Mouse (Mus musculus): Measurements from ENCODE around the gene Pfdn2. TPM values are rescaled to one million over a fixed set of nuclear protein-coding genes. Genes with fewer than 3 reads are reported as not detected.

The Pfdn2 gene
- total and polyA plus RNA-seq, 3 experiments, result 36.2 to 329 TPM; not detected in 1

- Histone ChIP-seq H3K27ac (ENCODE audit: control insufficient read depth, low read depth, low read length) (no peak overlapping the region), H3K4me1 (ENCODE audit: control insufficient read depth in 1 of 2, insufficient read depth in 2 of 2, low read length in 2 of 2) (no peaks in the 10 kb centered on the region), H3K36me3 (ENCODE audit: control insufficient read depth in 1 of 2, insufficient read depth in 2 of 2, low read length in 2 of 2) (peaks cover 2 to 5% of the 10 kb centered on the region in 2 experiments; a peak in 3 of 4 replicates), H3K79me2 (ENCODE audit: control insufficient read depth, insufficient read depth, low read length, poor library complexity) (peaks cover 7% of the 10 kb centered on the region), H3K27me3 (ENCODE audit: control insufficient read depth in 1 of 2, insufficient read depth in 2 of 2, low read length in 2 of 2) (no peaks in the 10 kb centered on the region), H3K4me3 (ENCODE audit: control insufficient read depth in 1 of 2, insufficient read depth in 1 of 2, low read depth in 2 of 2, low read length in 2 of 2) (no peak overlapping the region), H3K9ac (ENCODE audit: control insufficient read depth, low read depth, low read length, poor library complexity, severe bottlenecking) (no peak overlapping the region), H3K9me3 (replicated peaks; ENCODE audit: insufficient read depth, low read length) (no peaks in the 10 kb centered on the region)
- DNase-seq (ENCODE audit: low read depth, low spot score), result peak; percentile 63
- TF ChIP-seq KAT2A (conservative IDR thresholded peaks at IDR 0.05; ENCODE audit: low read depth, low read length) (no peak), TBP (IDR thresholded peaks at IDR 0.05; ENCODE audit: low read depth, low read length) (no peak), MAFK (IDR thresholded peaks at IDR 0.05; ENCODE audit: borderline replicate concordance, low read depth, low read length) (no peak), BHLHE40 (IDR thresholded peaks at IDR 0.05; ENCODE audit: borderline replicate concordance, low read depth, low read length) (no peak), UBTF (IDR thresholded peaks at IDR 0.05; ENCODE audit: borderline replicate concordance, insufficient read depth, low read depth, low read length) (no peak), E2F4 (IDR thresholded peaks at IDR 0.05; ENCODE audit: borderline replicate concordance, low read depth, low read length) (no peak), NELFE (IDR thresholded peaks at IDR 0.05; ENCODE audit: low read depth, low read length) (no peak), POLR2AphosphoS5 (IDR thresholded peaks at IDR 0.05; ENCODE audit: borderline replicate concordance, low read depth, low read length) (no peak), MAX (IDR thresholded peaks at IDR 0.05; ENCODE audit: low read length) (no peak), MXI1 (IDR thresholded peaks at IDR 0.05; ENCODE audit: low read depth, low read length) (no peak), CHD2 (IDR thresholded peaks at IDR 0.05; ENCODE audit: low read length) (no peak), RCOR1 (IDR thresholded peaks at IDR 0.05; ENCODE audit: low read depth, low read length) (no peak), USF2 (IDR thresholded peaks at IDR 0.05; ENCODE audit: borderline replicate concordance in 1 of 2, insufficient read depth in 1 of 2, low read depth in 1 of 2, low read length in 2 of 2) (no peak), JUND (IDR thresholded peaks at IDR 0.05; ENCODE audit: low read depth, low read length) (no peak), CHD1 (IDR thresholded peaks at IDR 0.05; ENCODE audit: low read depth, low read length) (no peak), MEF2A (IDR thresholded peaks at IDR 0.05; ENCODE audit: extremely low read depth, insufficient replicate concordance, low read depth, low read length, poor library complexity, severe bottlenecking) (no peak), RAD21 (IDR thresholded peaks at IDR 0.05; ENCODE audit: low read depth, low read length) (peak; percentile 70), ZNF384 (IDR thresholded peaks at IDR 0.05; ENCODE audit: low read depth, low read length) (peak; percentile 98), ELF1 (IDR thresholded peaks at IDR 0.05; ENCODE audit: low read depth, low read length) (no peak), TCF12 (IDR thresholded peaks at IDR 0.05; ENCODE audit: low read depth, low read length) (no peak), ZMIZ1 (IDR thresholded peaks at IDR 0.05; ENCODE audit: low read depth, low read length) (no peak), EP300 (IDR thresholded peaks at IDR 0.05; ENCODE audit: low read depth in 1 of 2, low read length in 2 of 2) (no peak), ETS1 (IDR thresholded peaks at IDR 0.05; ENCODE audit: low read depth, low read length) (no peak), MYB (IDR thresholded peaks at IDR 0.05; ENCODE audit: low read depth, low read length) (no peak), POLR2A (IDR thresholded peaks at IDR 0.05; ENCODE audit: control insufficient read depth in 1 of 2, insufficient read depth in 1 of 2, low read depth in 1 of 2, low read length in 2 of 2, poor library complexity in 1 of 2) (no peak), GABPA (IDR thresholded peaks at IDR 0.05; ENCODE audit: low read depth, low read length) (no peak), GATA1 (IDR thresholded peaks at IDR 0.05; ENCODE audit: low read depth, low read length) (no peak), ZC3H11A (IDR thresholded peaks at IDR 0.05; ENCODE audit: low read depth, low read length) (peak; percentile 43; the same call in 1 of the 2 replicates), NRF1 (IDR thresholded peaks at IDR 0.05; ENCODE audit: insufficient read depth, low read depth, low read length, poor library complexity, severe bottlenecking) (no peak), SMC3 (IDR thresholded peaks at IDR 0.05; ENCODE audit: low read depth, low read length) (peak; percentile 67), HCFC1 (IDR thresholded peaks at IDR 0.05; ENCODE audit: low read depth, low read length) (no peak), SIN3A (IDR thresholded peaks at IDR 0.05; ENCODE audit: low read length) (peak; percentile 34; the same call in 1 of the 2 replicates), MAZ (IDR thresholded peaks at IDR 0.05; ENCODE audit: low read depth, low read length) (no peak), MYC (IDR thresholded peaks at IDR 0.05; ENCODE audit: low read depth, low read length) (no peak), POLR2AphosphoS2 (IDR thresholded peaks at IDR 0.05; ENCODE audit: low read length) (no peak), ZKSCAN1 (IDR thresholded peaks at IDR 0.05; ENCODE audit: low read depth, low read length) (no peak), USF1 (IDR thresholded peaks at IDR 0.05; ENCODE audit: low read depth, low read length) (no peak), CTCF (IDR thresholded peaks at IDR 0.05 in 2 of 3, conservative IDR thresholded peaks at IDR 0.05 in 1 of 3; ENCODE audit: control insufficient read depth in 1 of 3, insufficient read depth in 1 of 3, low read depth in 2 of 3, low read length in 3 of 3, poor library complexity in 1 of 3, severe bottlenecking in 1 of 3) (peak in 2 of 3 experiments; percentile 41 to 77; a peak in 4 of 6 replicates)
These were observed 24.1 kb upstream of the Pfdn2 start for GRCm38 (mm10) chr1:171321415-171321814.
